Mouse (Mus musculus) gastrocnemius, adult 18-20 months (tissue): Measurements from ENCODE around the gene Sytl4. TPM values are rescaled to one million over a fixed set of nuclear protein-coding genes. Genes with fewer than 3 reads are reported as not detected.

Experiments used
- DNase-seq: peaks from one replicate; pipeline ENCODE4 v3.0.0; 2021; ENCODE audit warnings: low spot score
- long read RNA-seq, 2 experiments: library from polyadenylated mRNA; stranded (forward); transcript quantifications; one replicate each; pipeline ENCODE4 v2.0.0; 2021
- total RNA-seq, 2 experiments: library from RNA; stranded (reverse); gene quantifications; 2 replicates each; pipeline ENCODE4 v1.2.3; 2021

The Sytl4 gene
- 1 to 10 TPM in 1 of 2 experiments, under 1 TPM in 1; 0.43 to 1.1 TPM for total RNA-seq
- long read RNA-seq, experiment 1, result 0 reads
- long read RNA-seq, experiment 2, partial matches to known transcripts, result 1 of 1 reads
- long read RNA-seq, experiment 2, other reads (novel, unspliced or antisense), result 0 of 1 reads

DNA sequence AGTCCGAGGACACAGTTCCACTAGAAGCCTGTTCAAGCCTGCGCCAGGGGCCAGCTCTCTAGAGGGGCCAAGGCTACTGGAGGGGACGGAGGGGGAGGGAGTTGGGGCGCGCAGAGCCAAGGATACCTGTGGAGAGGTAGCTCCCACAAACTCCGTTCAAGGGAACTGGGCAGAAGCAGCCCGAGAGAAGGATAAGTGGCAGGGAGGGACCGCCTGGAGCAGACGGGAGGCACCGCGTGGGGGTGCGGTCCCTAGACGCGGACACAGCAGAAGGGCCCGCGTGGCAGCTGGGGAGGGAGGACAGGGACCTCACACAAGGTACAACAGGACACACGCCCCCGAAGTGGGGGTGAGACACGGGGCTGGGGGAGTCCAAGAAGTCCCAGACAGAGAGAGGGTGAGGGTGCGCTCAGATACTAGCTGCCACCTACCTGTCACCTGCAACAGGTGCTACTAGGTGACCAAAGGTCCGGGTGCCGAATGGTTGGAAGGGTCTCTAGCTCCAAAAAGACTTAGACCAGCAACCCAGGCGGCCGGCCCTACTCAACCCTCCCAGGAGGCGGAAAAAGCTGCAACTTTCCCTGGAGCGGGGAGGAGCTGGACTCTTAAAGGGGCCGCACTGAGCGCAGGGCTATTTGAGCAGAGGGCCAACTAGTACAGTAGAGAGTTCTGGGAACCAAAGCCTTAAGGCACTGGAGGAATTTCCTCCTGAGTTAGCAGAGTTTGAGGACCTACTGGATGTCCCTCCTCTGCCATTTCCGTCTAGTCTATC is at the start of gene Sytl4:
Sytl4 (minus strand) TSS at position 582 of the 772 bp plus-strand sequence.
- DNase-seq, result peak; percentile 10

DNA sequence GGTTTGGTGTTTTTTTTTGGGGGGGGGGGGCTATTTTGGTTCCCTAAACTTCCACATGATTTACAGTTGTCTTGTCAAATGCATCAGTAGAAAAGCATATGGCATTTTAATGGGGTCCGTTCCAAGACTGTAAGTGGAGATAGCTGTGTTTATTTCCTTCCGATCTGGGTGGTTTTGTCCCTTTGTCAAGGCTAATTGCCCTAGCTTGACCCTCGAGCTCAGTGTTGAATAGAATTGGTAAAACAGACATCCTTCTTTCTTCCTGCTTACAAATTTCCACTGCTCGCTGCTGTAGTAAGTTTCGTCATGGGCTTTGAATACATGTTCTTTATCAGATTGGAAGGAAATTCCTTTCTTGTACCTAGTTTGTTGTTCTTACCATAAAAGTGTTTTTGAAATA is 39.1 kb upstream of the Sytl4 start:
- DNase-seq, result no peak

DNA sequence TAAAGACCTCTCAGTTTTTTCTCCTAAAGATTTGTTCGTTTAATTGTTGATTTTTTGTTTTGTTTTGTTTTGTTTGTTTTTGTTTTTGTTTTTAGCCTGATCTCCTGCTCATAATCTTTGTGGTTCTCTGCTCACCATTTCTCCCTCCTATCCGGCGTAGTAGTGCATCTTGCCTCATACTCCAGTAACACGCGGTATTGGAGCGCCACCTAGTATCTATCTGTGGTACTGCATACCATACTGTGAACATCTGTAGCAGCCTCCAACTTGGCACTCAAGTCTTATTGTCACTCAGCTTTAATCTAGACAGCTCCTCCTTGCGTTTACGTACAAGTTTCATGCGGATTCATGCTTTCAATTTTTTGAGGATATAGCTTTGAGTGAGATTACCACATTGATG is 37.4 kb upstream of the Sytl4 start:
- peak; percentile 62 for DNase-seq

DNA sequence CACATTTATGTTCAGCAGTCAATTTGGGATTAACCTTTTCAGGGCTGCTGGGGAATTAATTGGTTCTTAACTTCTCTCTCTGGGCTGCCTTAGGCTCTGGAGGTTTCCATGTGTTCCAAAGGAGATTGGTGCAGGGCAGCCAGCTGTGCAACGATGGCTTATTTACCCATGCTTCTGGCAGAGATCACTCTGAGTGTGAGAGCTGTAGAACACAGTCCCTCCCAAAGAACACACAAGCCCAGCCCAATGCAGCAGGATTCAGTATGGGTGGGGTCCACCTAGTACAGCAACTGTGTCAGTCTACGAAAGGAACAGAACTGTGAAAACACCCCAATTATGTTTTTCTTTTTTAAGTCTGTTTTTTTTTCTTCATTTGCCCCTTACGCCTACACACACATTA is 14.3 kb upstream of the Sytl4 start:
- DNase-seq, result no peak

GRCm38 (mm10) chrX:133964615-133965014 is 17.0 kb downstream of the Sytl4 start:
- DNase-seq, result no peak

DNA sequence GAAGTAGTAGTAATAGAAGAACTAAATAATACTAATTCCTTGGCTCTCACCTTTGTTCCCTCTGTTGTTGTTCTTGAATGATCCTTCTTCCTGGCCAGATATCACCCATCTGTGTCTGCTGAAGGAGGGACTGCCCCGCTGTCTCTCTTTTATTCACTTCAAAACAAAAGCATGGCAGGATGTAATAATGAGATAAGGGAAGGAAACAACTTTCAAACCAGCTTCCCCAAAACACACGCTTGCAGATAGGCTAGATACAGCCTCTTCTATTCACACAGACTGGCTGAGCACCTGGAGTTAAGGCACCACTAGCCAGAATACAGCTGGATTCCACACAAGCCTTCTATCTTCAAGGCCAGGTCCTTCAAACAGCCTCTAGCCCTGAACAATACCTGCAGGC is 21.0 kb downstream of the Sytl4 start:
- no peak for DNase-seq

GRCm38 (mm10) chrX:133954661-133955060 is 27.0 kb downstream of the Sytl4 start:
- DNase-seq, result no peak

DNA sequence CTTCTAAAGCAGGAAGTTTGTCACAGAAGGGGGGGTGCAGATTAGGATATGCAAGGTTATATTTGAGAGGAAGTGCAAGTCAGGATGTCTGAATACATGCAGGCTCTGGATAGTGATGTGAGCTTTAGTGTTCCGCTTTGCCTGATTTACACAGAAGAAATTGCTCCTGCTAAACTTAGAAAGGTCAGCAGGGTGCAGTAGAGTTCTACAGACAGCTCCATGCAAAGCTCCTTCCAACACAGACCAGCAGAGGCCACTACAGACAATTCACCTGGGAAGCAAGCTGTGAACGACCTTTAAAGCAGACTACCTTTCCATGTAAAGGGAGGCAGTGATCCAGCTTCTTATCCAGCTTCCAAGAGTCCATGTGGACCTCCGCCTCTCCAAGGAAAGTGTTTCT is 34.2 kb downstream of the Sytl4 start:
- peak; percentile 44 for DNase-seq

DNA sequence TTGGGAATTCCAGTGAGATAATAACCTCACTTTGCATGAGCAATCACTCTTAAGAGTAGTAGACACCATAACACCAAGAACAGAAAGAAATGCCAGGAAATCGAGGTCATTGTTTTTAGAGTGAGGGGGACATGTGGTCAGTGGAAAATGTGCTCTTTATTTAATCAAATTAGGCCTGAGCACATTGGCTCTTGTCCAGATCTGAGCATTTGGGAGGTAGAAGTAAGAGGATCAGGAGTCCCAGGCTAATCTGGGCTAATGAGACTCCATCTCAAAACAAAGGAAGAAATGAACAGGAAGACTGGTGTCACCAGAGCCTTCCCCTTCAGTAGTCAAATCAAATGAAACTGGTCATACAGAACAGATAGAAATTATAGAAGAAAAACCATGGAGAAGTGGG is 42.1 kb downstream of the Sytl4 start:
- no peak for DNase-seq

GRCm38 (mm10) chrX:133936605-133937225 is 44.9 kb downstream of the Sytl4 start:
- no peak for DNase-seq

DNA sequence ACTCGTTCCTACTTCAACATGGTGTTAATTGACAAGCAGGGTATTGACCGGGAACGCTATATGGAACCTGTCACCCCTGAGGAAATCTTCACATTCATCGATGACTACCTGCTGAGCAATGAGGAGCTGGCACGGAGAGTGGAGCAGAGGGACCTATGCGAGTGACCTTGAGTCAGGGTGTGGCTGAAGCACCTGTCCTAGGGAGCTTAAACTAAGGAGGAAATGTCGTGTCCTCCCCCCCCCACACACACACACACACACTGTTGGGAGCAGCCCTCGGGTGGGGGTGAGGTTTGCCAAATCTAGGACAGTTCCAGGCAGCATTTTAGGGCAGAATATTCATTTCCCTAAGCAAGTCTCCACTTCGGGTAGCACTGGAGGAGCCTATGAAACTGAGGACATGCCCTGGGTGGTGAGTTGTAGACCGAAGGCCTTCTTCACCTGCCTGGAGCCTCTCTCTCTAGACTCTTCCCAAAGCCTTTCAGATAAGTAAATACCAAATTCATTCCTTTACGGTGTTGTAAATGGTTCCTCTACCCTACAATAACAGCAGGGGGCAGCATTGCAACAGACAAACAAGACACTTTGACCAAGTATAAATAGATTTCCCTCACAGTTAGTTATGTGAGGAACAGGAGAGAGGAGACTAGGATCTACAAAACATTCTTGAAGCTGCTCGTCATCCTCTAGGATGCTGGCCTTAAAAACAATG is 50.2 kb downstream of the Sytl4 start:
- DNase-seq, result peak; percentile 34

GRCm38 (mm10) chrX:133926760-133927159 is 54.9 kb downstream of the Sytl4 start:
- no peak for DNase-seq

DNA sequence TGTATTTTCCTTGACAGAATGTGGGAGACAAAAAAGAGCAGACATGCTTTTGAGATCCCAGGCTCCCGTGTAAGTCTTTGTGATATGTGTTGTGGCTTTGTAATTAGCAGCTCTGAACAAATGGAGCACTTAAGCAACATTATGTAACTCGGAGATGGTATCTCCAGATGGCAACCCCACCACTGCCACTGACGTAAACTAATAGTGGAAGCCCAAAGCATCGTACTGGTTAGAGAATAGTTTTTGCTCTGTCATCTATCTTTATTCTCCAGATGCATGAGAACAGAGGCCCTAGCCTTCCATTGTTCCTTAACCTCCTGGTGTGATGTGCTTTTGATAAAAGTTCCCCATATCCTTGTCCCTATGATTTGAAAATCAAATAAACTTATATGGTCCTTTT is 60.4 kb downstream of the Sytl4 start:
- DNase-seq, result no peak

DNA sequence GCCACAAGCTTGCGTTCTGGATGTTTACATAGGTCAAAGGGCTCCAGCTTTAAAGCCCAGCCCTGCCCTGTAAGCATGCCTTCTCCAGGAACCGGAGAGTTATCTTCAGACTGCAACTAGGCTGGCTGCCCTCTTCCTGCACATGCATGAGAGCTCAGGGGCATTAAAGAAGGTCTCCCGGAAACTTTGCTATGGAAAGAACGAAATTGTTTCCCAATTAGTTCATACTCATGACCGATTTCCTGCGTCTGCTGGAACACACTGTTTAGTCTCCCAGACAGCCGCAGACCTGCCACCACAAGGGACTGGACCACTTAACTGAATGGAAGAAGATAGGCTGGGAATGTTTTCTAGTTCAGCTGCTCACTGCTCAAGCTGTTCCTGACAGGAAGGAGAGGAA is 67.4 kb downstream of the Sytl4 start:
- peak; percentile 5 for DNase-seq

- no peak for DNase-seq
Observed at GRCm38 (mm10) chrX:133913006-133913405, 68.6 kb downstream of the Sytl4 start.

- DNase-seq, result peak; percentile 8
Observed at GRCm38 (mm10) chrX:133911397-133912103, 70.1 kb downstream of the Sytl4 start.

- peak; percentile 4 for DNase-seq
Observed at GRCm38 (mm10) chrX:133908261-133908660, 73.4 kb downstream of the Sytl4 start, which contains the start of gene Srpx2. Gene Srpx2 (plus strand): TSS chrX:133908426.

DNA sequence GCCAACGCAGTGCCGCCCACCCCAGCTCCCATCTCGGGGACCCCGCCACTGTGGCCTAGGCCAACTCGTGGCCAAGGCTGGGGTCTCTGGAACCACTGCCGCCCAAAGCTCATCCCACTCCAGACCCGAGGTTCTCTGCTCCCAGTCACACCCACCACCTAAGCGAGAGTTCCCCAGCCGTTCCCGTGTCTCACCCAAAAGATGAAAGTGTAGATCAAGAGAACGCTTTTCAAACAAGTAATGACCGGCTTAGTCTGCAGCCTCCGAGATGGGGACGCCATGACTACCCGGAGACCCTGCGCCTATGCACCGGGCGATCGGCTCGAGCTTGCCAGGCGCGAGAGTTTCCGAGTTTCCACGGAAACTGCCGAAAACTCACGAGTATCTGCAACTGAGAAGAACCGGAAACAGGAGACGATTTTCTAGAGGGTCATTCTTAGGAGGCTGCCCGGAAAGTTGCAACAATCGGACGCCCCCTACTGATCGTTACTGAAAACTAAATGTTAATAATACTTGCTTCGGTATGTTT is 83.5 kb downstream of the Sytl4 start, which contains the start of gene Tspan6:
Tspan6 (minus strand) TSS at position 416 of the 529 bp plus-strand sequence.
- peak; percentile 61 for DNase-seq

DNA sequence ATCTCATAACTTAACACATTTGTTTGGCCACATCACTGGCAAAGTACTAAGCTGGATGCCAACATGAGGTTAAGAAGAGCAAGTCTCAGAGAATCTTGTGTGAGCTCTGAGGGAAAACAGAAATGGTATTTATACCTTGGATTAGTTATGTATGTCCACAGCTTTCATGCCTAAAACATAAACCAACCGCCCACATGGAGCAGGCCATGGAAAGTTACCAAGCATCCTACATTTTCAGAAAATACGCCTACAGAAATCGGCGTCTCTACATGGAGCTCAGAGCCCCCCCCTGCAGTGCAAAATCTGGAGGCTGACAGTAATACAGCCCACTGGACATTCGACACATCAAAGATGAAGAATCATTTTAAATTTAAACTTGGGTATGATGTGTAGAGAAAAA is 93.5 kb downstream of the Sytl4 start:
- no peak for DNase-seq

GRCm38 (mm10) chrX:133887308-133887707 is 94.3 kb downstream of the Sytl4 start:
- DNase-seq, result no peak
